Mouse (Mus musculus): ENCODE results near the gene Zscan4b. TPM values are rescaled to one million over a fixed set of nuclear protein-coding genes. Genes with fewer than 3 reads are reported as not detected.
"Not testable (repeated sequence)": the region's sequence is repeated elsewhere in the genome, so short reads cannot be mapped to it uniquely, and the experiment has no call there.

Gene Zscan4b
- not detected in 2 replicates for polyA plus RNA-seq (2015; fragmentation: Nextera tagmentation; extraction: Ambion mirVana)

DNA sequence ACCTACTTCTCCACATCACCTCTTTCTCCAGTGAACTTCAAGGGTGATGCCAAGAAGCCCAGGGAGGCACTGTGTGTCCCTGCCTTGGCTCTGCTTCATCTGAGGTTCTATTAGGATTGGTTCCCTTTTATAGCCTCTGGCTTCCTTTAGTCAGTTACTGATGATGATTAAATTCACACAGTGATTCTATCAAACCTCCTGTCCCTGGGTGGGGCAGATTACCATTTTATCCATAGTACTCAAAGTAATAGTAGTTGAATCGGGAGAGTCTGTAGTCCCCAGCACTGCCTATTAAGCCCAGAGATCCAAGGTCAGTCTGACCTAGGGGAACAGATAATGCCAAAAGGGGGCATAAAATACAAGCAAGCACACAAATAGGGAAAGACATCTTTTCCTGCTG is at the start of gene Zscan4b:
TSS of gene Zscan4b (minus strand) at position 101 of the 400 bp plus-strand sequence.
- ATAC-seq; H3K4me3 ChIP-seq (ENCODE audit: low read length); H3K27ac ChIP-seq (ENCODE audit: low read length); H3K9me3 ChIP-seq (ENCODE audit: control insufficient read depth, low read length); H3K27me3 ChIP-seq (replicated peaks; ENCODE audit: control insufficient read depth, insufficient read depth, low read length); H3K4me2 ChIP-seq (ENCODE audit: low read depth, low read length); H3K9ac ChIP-seq (ENCODE audit: low read depth, low read length); H3K4me1 ChIP-seq (ENCODE audit: control insufficient read depth, insufficient read depth, low read length); H3K36me3 ChIP-seq (ENCODE audit: control insufficient read depth, insufficient read depth, low read length): not testable (repeated sequence)
- WGBS, result 100% methylated on average over 1 of the region's 1 CpGs

Other genes with a start within 250 kb of the Zscan4b start
- gene Nlrp4b, start 217.3 kb downstream of the Zscan4b start, polyA plus RNA-seq (2015; fragmentation: Nextera tagmentation; extraction: Ambion mirVana), result not detected in 2 replicates
- not detected in 2 replicates for gene Vmn1r71, start 150.7 kb downstream of the Zscan4b start, polyA plus RNA-seq (2015; fragmentation: Nextera tagmentation; extraction: Ambion mirVana)
- not detected in 2 replicates for gene Zscan4c, start 100.7 kb upstream of the Zscan4b start, polyA plus RNA-seq (2015; fragmentation: Nextera tagmentation; extraction: Ambion mirVana)
- not detected in 2 replicates for gene Zscan4-ps1, start 164.6 kb upstream of the Zscan4b start, polyA plus RNA-seq (2015; fragmentation: Nextera tagmentation; extraction: Ambion mirVana)